Mouse (Mus musculus) thymus, adult 2 months (tissue): Measurements from ENCODE around the gene Tnk1.

Experiments
- CTCF ChIP-seq: fragments of 200-500 bp; IDR thresholded peaks from 2 replicates; pipeline ENCODE4 v1.5.1; 2012; ENCODE audit warnings: mild to moderate bottlenecking, control low read depth, low read length, moderate library complexity, borderline replicate concordance; ENCODE audit not compliant: control insufficient read depth, poor library complexity, insufficient read depth; ENCODE audit errors: extremely low read depth
- POLR2A ChIP-seq: fragments of 200-500 bp; IDR thresholded peaks from 2 replicates; pipeline ENCODE4 v1.6.1; 2012; ENCODE audit warnings: mild to moderate bottlenecking, low read length, control low read depth, moderate library complexity; ENCODE audit not compliant: control insufficient read depth, poor library complexity, insufficient read depth; ENCODE audit errors: extremely low read depth

DNA sequence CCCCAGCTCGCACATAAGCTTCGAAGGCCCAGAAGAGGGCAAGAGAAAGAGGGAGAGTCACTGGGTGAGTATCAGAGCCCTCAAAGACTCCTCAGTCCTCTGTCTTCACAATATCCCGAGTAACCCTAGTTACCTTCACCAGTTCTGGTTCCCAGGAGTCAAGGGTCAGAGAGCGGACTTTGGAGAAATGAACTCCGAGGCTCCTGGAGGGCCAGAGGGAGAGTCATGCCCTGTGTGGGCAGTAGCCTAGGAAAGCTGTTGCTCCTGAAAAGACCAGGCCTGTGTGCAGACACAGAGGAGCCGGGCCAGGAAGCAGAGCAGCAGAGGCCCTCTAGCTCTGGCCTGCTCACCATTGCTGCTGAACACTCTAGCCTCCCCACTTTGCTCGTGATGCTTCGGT lies 26.1 kb upstream of the Tnk1 start:
- no peak for TF ChIP-seq CTCF
- no peak for TF ChIP-seq POLR2A
